Mouse (Mus musculus): ENCODE data around the gene Pfn4.

DNA sequence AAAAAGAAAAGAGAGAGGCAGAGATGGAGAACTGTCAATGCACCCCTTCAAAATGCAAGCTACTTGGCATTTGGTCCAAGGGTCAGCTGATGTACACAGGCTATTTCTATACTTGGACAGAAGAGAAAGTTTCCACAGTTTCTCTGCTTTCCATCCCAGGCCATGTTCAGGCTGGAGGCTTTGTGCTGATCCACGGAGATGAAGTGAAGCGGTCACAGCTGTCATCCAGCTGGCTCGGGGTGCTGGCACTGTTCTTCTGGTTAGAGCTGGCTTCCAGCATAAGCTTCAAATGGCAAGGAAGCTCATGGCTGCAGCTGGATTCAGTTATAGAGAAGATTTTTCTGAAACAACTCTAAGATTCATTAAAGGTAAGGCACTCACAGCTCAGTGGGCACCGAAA lies 44.8 kb downstream of the Pfn4 start:
- TF ChIP-seq GATA1 (IDR thresholded peaks at IDR 0.05; ENCODE audit: low read length) (no peak), TAL1 (IDR thresholded peaks at IDR 0.05; ENCODE audit: low read length) (no peak)
